Mouse (Mus musculus): ENCODE measurements around the gene Gprasp1. TPM values are rescaled to one million over a fixed set of nuclear protein-coding genes. Genes with fewer than 3 reads are reported as not detected.
A peak's percentile ranks its signal among the peaks of the same experiment; 100 is the strongest.

The Gprasp1 gene
- polyA plus RNA-seq, 2 experiments from 2014 or later, result 16.4 to 18.1 TPM

DNA sequence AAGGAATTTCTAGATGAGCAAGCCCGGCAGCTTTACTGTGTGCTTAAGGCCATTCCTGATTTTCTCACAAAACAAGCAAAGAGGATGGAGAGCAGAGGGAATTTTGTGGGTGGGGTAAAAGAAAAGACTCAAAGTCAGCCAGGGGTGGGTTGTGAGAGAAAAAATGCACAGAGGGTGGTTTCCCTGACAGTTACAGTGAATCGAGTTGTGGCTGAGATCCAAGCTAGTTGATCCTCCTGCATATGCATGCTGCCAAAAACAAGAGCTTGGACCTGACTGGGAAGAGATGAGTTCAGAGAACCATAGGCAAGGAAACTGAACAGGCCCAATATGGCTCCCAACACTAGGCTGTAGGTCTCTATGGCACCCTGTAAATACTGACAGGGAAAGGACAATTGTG, 95.4 kb downstream of the Gprasp1 start:
- no peak for ATAC-seq

GRCm38 (mm10) chrX:135838521-135839360, 96.2 kb downstream of the Gprasp1 start, which contains the start of gene Gprasp2:
Gene Gprasp2 (plus strand): TSS chrX:135839034.
- peak; percentile 49 for ATAC-seq

GRCm38 (mm10) chrX:135839397-135840391, 97.2 kb downstream of the Gprasp1 start:
- peak; percentile 86 for ATAC-seq

Other genes with a start within 250 kb of the Gprasp1 start
- under 1 TPM in 1 of 2 experiments, not detected in 1; 0.12 TPM for gene AV320801, start 248.1 kb upstream of the Gprasp1 start, polyA plus RNA-seq (2017; shearing (Covaris generic))
- not detected for gene Nxf7, start 144.0 kb upstream of the Gprasp1 start, polyA plus RNA-seq (2017; shearing (Covaris generic))
- gene Prame, start 115.0 kb upstream of the Gprasp1 start, polyA plus RNA-seq (2017; shearing (Covaris generic)), result not detected
- gene Tcp11x2, start 48.9 kb upstream of the Gprasp1 start, polyA plus RNA-seq (2017; shearing (Covaris generic)), result not detected
- not detected for gene Tmsb15a, start 17.5 kb upstream of the Gprasp1 start, polyA plus RNA-seq (2017; shearing (Covaris generic))
- gene Armcx5, start within 50 bp of the Gprasp1 start, polyA plus RNA-seq (2017; shearing (Covaris generic)), result 10 to 100 TPM; 10.1 to 10.7 TPM
- gene Bhlhb9, start 54.9 kb downstream of the Gprasp1 start, polyA plus RNA-seq (2017; shearing (Covaris generic)), result 10 to 100 TPM in 1 of 2 experiments, 1 to 10 TPM in 1; 8.1 to 13.4 TPM
- 1 to 10 TPM; 2.6 to 4.4 TPM for gene Gprasp2, start 96.3 kb downstream of the Gprasp1 start, polyA plus RNA-seq (2017; shearing (Covaris generic))